Mouse (Mus musculus) right cerebral cortex, adult 18-20 months (tissue): ENCODE data around the gene Rcor1.
"Not testable (repeated sequence)": the region's sequence is repeated elsewhere in the genome, so short reads cannot be mapped to it uniquely, and the experiment has no call there.

Source experiments
- DNase-seq: peaks from one replicate; pipeline ENCODE4 v3.0.0; 2022; ENCODE audit warnings: mixed read lengths

The Rcor1 gene

DNA sequence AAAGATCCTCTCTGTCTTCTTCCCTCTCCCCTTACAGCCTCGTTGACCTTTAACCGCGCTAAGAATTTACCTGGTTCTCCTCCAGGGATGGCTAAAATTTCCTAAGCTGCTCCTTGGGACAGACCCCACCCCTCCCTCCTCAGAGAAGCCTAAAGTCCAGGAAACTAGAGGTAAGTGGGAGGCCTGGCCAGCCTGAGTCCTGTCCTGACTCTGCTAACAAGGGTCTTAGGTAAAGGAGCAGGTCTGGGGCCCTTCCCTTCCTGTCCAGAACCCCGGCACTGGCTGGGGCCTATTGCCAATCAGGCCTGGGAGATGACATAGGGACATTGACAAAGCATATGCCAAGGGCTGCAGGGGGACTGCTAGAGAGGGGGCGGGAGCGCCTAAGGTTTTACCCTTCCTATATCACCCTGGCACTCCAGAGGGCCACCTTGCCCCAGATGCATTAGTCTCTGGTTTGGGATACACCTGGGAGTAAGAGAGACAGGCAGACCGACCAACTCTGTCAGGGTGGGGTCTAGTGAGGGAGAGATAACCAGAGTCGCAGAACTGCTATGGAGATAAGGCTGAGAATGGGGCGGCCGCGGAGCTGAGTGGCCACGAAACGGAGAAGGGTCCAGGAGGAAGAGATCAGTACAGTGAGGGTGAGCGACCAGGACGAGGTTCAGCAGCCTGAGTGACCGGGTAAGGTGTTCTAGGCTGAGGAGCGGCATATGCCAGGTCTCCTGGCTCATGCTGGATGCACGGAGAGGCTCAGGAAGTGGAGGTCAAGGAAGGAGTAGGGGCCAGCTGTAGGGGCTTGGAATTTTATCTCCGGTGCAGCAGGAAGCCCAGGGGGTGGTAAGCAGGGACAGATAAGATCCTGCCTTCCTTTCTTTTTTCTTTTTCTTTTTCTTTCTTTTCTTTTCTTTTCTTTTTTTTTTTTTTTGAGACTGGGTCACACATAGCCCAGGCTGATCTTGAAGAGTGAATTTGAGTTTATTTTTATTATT, 10.7 kb upstream of the Rcor1 start:
- no peak for DNase-seq

GRCm38 (mm10) chr12:111029291-111029890, 9.8 kb upstream of the Rcor1 start:
- DNase-seq: no peak

DNA sequence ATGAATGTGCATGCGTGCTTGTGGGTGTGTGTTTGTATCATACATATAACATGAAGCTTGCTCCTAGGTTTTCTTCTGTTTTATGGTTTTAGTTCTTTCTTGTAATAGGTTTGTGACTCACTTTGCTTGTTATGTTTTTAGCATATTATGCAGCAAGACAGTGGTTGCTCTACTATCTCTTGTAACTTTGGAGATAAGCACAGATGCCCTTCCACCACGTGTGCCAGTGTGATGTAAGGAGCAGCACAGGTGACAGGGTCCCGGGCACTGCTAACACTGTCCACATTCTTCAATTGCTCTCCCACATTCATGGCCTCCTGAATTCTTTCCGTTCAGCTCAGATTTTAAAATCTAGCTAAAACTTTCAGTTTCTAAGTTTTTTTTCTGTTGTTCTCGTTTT, 6.3 kb upstream of the Rcor1 start:
- DNase-seq: no peak

DNA sequence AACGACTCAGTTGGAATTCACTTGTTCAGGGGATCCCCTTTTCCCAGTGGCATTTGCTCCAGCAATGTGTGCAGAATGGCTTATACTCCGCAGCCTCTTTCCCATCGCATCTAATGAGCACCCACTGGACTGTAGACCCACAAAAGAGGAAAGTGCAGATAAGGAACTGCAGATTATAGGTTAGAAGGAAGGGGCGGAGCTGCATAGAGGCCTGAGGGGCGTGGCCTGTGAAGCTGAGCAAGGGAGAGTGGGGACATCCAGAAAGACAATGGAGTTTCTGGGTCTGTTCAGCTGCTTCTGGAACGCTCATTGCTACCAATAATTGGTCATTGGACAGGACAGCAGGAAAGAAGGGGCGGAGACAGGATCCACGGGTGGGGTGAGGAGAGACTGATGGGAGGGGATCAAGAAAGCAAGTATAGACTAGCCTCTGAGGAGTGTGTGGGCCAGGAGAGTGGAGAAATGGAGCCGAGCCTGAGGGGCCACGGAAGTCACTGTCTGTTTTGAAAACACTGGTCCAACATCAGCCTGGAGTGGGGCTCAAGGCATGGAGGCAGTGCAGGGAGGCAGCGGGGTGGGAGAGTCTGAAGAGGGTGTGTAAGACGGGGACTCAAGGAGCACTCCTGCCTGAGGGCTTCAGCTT, 3.8 kb upstream of the Rcor1 start:
- no peak for DNase-seq

- no peak for DNase-seq
Measured at GRCm38 (mm10) chr12:111036198-111036775, 2.9 kb upstream of the Rcor1 start.

GRCm38 (mm10) chr12:111037241-111038180, 1.6 kb upstream of the Rcor1 start:
- no peak for DNase-seq

GRCm38 (mm10) chr12:111038231-111038975, 748 bp upstream of the Rcor1 start:
- peak; percentile 33 for DNase-seq

- peak; percentile 36 for DNase-seq
Measured at GRCm38 (mm10) chr12:111039771-111040530, 800 bp downstream of the Rcor1 start.

DNA sequence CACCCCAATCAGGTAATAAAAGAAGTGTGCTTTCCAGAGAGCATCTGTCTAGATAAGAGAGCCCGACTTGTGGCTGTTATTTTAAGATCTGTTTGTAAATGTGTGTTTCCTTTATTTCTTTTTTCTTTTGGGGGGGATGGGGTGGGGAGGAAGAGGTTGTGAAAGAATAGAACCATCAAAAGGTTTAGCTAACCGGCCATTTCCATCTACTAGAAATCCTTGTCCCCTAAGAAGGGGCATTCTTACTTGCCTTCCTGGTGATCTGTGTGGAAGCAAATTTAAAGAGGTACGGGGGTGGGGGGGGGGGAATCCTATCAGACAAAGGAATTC, 1.3 kb downstream of the Rcor1 start:
- DNase-seq: no peak

DNA sequence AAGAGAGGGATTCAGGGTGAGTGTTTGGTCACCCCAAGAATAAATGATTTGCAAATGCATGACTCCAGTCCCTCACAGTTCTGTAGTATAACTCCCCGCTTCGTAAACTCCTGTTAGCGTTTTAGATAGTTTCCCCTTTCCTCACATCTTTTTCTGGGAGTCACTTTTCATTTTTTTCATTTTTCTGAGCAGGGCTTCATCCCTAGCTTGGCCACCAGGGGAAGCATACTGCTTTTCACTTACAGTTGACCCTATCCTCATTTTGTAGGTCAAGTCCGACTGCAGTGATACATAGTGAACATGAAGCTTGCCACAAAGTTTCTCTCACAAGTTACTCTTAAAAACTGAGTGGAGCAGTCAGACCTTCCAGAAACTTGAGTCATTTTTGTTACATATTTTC, 2.0 kb downstream of the Rcor1 start:
- no peak for DNase-seq

GRCm38 (mm10) chr12:111042365-111042764, 3.2 kb downstream of the Rcor1 start:
- DNase-seq: no peak

DNA sequence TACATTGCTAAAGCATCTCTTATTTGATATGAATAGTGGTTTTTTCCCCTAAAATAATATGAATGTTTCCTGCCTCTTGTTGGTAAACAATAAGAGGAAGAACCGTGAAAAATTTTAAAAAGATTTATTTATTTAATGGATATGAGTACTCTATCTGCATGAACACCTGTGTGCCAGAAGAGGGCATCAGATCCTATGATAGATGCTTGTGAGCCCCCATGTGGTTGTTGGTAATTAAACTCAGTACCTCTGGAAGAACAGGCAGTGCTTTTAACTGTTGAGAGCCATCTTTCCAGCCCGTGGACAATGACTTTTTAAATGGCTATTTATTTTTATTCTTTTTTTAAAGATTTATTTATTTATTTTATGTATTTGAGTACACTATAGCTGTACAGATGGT, 5.7 kb downstream of the Rcor1 start:
- no peak for DNase-seq

GRCm38 (mm10) chr12:111046866-111047265, 7.7 kb downstream of the Rcor1 start:
- DNase-seq: peak; percentile 19

DNA sequence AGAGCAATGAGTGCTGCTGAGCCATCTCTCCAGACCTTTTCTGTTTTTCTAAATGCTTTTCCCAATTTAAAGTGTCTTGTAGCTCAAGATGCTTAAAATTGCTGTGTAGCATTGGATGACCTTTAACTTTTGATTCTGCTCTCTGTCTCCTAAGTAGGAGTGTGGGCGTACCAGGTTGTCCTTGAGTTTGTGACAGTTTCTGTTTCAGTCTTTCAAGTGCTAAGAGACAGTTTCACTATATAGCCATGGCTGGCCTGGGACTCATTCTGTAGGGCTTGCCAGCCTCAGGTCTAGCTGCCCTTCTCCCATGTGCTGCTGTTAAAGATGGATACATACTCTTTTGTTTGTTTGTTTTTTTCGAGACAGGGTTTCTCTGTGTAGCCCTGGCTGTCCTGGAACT, 9.1 kb downstream of the Rcor1 start:
- no peak for DNase-seq

DNA sequence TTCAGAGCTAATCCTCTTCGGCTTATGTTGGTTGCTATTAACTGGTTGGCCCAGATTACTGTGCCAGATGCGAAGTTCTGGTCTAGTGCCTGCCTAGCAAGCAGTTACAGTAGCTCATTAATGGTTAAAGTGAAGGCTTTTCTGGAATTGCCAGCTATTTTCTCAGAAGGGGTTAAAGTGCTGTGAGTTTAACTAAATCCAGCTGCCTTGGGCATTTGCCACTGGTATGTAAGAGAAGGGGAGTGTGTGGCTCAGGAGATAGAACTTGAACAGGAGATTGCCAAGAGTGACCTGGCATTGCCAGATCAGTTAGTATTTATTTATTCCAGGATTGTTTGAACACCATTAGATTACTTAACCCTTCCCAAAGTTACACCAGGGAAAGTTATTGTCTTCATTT, 11.1 kb downstream of the Rcor1 start:
- no peak for DNase-seq

DNA sequence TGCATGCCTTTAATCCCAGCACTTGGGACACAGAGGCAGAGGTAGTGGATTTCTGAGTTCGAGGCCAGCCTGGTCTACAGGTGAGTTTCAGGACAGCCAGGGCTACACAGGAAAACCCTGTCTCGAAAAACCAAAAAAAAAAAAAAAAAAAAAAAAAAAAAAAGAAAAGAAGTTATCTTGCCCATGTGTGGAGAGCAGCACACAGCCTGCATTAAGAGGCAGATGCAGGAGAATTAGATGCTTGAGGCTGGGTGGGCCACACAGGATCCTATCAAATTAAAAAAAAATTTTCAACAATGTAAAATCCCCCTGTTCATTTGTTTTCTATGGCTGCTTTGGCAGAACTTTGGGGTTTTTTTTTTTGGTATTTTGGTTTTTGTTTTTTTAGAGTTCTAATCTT, 24.2 kb downstream of the Rcor1 start:
- no peak for DNase-seq

DNA sequence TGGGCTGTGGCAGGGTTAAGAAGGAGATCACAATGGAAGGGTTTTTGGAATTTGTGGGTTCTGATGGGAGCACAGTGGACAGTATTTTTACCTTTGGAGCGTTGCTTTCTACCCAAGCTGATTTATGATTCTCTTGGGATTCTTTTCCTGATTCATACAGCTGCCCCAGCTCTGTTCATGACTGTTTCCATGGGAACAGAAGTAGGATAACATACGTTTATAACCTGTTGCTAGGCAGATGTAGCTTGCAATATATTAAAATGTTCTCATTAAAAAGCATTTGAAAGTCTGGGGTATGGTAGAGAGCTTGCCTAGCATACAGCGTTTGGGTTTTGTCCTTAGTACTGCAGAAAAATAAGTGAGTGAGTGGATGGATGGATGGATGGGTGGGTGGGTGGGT, 25.1 kb downstream of the Rcor1 start:
- no peak for DNase-seq

GRCm38 (mm10) chr12:111065330-111065729, 26.2 kb downstream of the Rcor1 start:
- DNase-seq: no peak

DNA sequence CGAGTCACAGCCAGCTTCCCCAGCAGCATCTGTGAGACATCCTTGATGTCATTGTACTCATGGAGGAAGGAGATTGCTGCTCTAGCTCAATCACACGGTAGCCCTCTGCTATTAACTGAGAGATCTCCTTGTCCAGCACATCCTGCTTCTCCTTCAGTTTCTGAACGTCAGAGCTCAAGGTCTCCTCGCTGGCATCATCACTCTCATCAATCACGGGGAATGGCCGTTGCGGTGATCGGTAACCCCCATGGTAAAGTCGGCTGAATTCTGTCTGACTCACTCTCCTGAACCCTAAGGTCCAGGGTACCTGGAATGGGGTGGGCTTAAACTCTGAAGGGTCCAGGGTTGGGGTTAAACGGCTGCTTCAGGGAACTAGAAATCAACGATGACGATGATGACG, 28.7 kb downstream of the Rcor1 start:
- no peak for DNase-seq

GRCm38 (mm10) chr12:111069299-111069698, 30.1 kb downstream of the Rcor1 start:
- not testable (repeated sequence) for DNase-seq

- no peak for DNase-seq
Measured at GRCm38 (mm10) chr12:111071009-111071408, 31.9 kb downstream of the Rcor1 start.
